Mouse (Mus musculus) hindbrain, embryonic 12.5 days (tissue): ENCODE results near the gene Pde12. TPM values are rescaled to one million over a fixed set of nuclear protein-coding genes. Genes with fewer than 3 reads are reported as not detected.
"Not testable (repeated sequence)": the region's sequence is repeated elsewhere in the genome, so short reads cannot be mapped to it uniquely, and the experiment has no call there.

Source experiments
- ATAC-seq: fragments of 200-750 bp; cut with Nextera tagmentation; 2 replicates; pipeline ENCODE4 v1.8.0; 2017; ENCODE audit warnings: moderate TSS enrichment; ENCODE audit not compliant: low FRiP score
- H3K27ac ChIP-seq: fragments of 300-500 bp; sonication (generic); 2 replicates; pipeline ENCODE4 v1.5.1; 2016; ENCODE audit warnings: mild to moderate bottlenecking
- H3K27me3 ChIP-seq: fragments of 300-500 bp; sonication (generic); 2 replicates; pipeline ENCODE4 v1.6.1; 2016; ENCODE audit warnings: mild to moderate bottlenecking
- H3K36me3 ChIP-seq: fragments of 300-500 bp; sonication (generic); 2 replicates; pipeline ENCODE4 v1.6.1; 2016; ENCODE audit warnings: mild to moderate bottlenecking
- H3K4me1 ChIP-seq: fragments of 300-500 bp; sonication (generic); 2 replicates; pipeline ENCODE4 v1.6.1; 2016
- H3K4me2 ChIP-seq: fragments of 300-500 bp; sonication (generic); replicated peaks from 2 replicates; pipeline ENCODE4 v1.6.1; 2016; ENCODE audit warnings: mild to moderate bottlenecking
- H3K4me3 ChIP-seq: fragments of 300-500 bp; sonication (generic); 2 replicates; pipeline ENCODE4 v1.5.1; 2016; ENCODE audit warnings: mild to moderate bottlenecking
- H3K9ac ChIP-seq: fragments of 300-500 bp; sonication (generic); 2 replicates; pipeline ENCODE4 v1.6.1; 2016; ENCODE audit warnings: mild to moderate bottlenecking, moderate library complexity
- H3K9me3 ChIP-seq: fragments of 300-500 bp; sonication (generic); replicated peaks from 2 replicates; pipeline ENCODE4 v1.6.1; 2016; ENCODE audit warnings: mild to moderate bottlenecking
- WGBS: fragments of 180-500 bp; shearing (Covaris S2); methylation state at CpG from one replicate; pipeline ENCODE4 v1.1.7; 2016; 5-methylcytosine and 5-hydroxymethylcytosine counted together
- polyA plus RNA-seq: library from polyadenylated mRNA; unstranded; fragments of >200 nt; fragmentation: Nextera tagmentation; extraction: Ambion mirVana; gene quantifications from 2 replicates; pipeline ENCODE4 v1.2.1, GENCODE M21; 2016

Pde12 gene
- polyA plus RNA-seq: 12.3 and 12.4 TPM in 2 replicates

GRCm38 (mm10) chr14:26669292-26670073 lies at the start of gene Pde12:
Pde12 (minus strand) TSS chr14:26669883.
- WGBS: under 1% methylated on average over 70 of the region's 70 CpGs
- peaks cover 16% of the 10 kb centered on the region for H3K36me3 ChIP-seq

GRCm38 (mm10) chr14:26705246-26705645 lies 35.6 kb upstream of the Pde12 start:
- H3K4me1 ChIP-seq, H3K4me3 ChIP-seq, H3K9ac ChIP-seq, H3K4me2 ChIP-seq, H3K27me3 ChIP-seq, H3K36me3 ChIP-seq, H3K27ac ChIP-seq, ATAC-seq, H3K9me3 ChIP-seq: not testable (repeated sequence)
- 82% methylated on average over 5 of the region's 5 CpGs for WGBS

More at GRCm38 (mm10) chr14:26669292-26670073, at the start of gene Pde12:
- peaks cover 32% of the 10 kb centered on the region for H3K4me1 ChIP-seq
- no peaks in the 10 kb centered on the region for H3K9me3 ChIP-seq
- peak; percentile 95 for ATAC-seq
- H3K27ac ChIP-seq: peak within 1 kb of the TSS; percentile 83
- no peaks in the 10 kb centered on the region for H3K27me3 ChIP-seq
- peak within 1 kb of the TSS; percentile 90 for H3K9ac ChIP-seq
- H3K4me3 ChIP-seq: peak within 1 kb of the TSS; percentile 96
- peak within 1 kb of the TSS; percentile 98 for H3K4me2 ChIP-seq

- no peak for ATAC-seq
- H3K36me3 ChIP-seq: no peaks in the 10 kb centered on the region
- no peaks in the 10 kb centered on the region for H3K27me3 ChIP-seq
Measured at GRCm38 (mm10) chr14:26697912-26698311, 28.2 kb upstream of the Pde12 start.

GRCm38 (mm10) chr14:26692974-26693373 lies 23.3 kb upstream of the Pde12 start, which contains the start of gene Dnah12:
Dnah12 (plus strand) TSS chr14:26693274.
- H3K9ac ChIP-seq: no peak within 1 kb of the TSS
- no peak within 1 kb of the TSS for H3K4me2 ChIP-seq
- no peaks in the 10 kb centered on the region for H3K4me1 ChIP-seq
- 92% methylated on average over 3 of the region's 3 CpGs for WGBS
- no peaks in the 10 kb centered on the region for H3K9me3 ChIP-seq
- no peak for ATAC-seq
- H3K4me3 ChIP-seq: no peak within 1 kb of the TSS
- no peaks in the 10 kb centered on the region for H3K36me3 ChIP-seq
- H3K27ac ChIP-seq: no peak within 1 kb of the TSS
- H3K27me3 ChIP-seq: no peaks in the 10 kb centered on the region

More at GRCm38 (mm10) chr14:26697912-26698311, 28.2 kb upstream of the Pde12 start:
- Histone ChIP-seq H3K9ac (no peak overlapping the region), H3K4me2 (no peak overlapping the region), H3K4me1 (no peaks in the 10 kb centered on the region), H3K9me3 (no peaks in the 10 kb centered on the region), H3K4me3 (no peak overlapping the region), H3K27ac (no peak overlapping the region)

- Histone ChIP-seq H3K4me2 (no peak overlapping the region), H3K9ac (no peak overlapping the region), H3K9me3 (no peaks in the 10 kb centered on the region), H3K4me1 (no peaks in the 10 kb centered on the region), H3K27me3 (no peaks in the 10 kb centered on the region), H3K4me3 (no peak overlapping the region), H3K27ac (no peak overlapping the region), H3K36me3 (no peaks in the 10 kb centered on the region)
- no peak for ATAC-seq
- 61% methylated on average over 2 of the region's 2 CpGs for WGBS
Measured at GRCm38 (mm10) chr14:26691363-26691762, 21.7 kb upstream of the Pde12 start.

GRCm38 (mm10) chr14:26690727-26691126 lies 21.0 kb upstream of the Pde12 start:
- no peaks in the 10 kb centered on the region for H3K9me3 ChIP-seq
- no peak overlapping the region for H3K9ac ChIP-seq
- no peaks in the 10 kb centered on the region for H3K36me3 ChIP-seq
- no peak overlapping the region for H3K27ac ChIP-seq
- 67% methylated on average over 2 of the region's 2 CpGs for WGBS
- H3K4me3 ChIP-seq: no peak overlapping the region
- no peak for ATAC-seq
- H3K4me1 ChIP-seq: no peaks in the 10 kb centered on the region
- H3K4me2 ChIP-seq: no peak overlapping the region
- no peaks in the 10 kb centered on the region for H3K27me3 ChIP-seq

- no peaks in the 10 kb centered on the region for H3K9me3 ChIP-seq
- H3K4me1 ChIP-seq: no peaks in the 10 kb centered on the region; the same call in 1 of the 2 replicates
- H3K27me3 ChIP-seq: no peaks in the 10 kb centered on the region; the same call in 1 of the 2 replicates
- no peak for ATAC-seq
- no peak overlapping the region for H3K4me2 ChIP-seq
- no peak overlapping the region for H3K4me3 ChIP-seq
- 75% methylated on average over 5 of the region's 5 CpGs for WGBS
- no peak overlapping the region for H3K27ac ChIP-seq
- no peak overlapping the region for H3K9ac ChIP-seq
- no peaks in the 10 kb centered on the region for H3K36me3 ChIP-seq
Measured at GRCm38 (mm10) chr14:26675791-26676190, 6.1 kb upstream of the Pde12 start.

GRCm38 (mm10) chr14:26675371-26675770 lies 5.7 kb upstream of the Pde12 start:
- no peak overlapping the region for H3K4me2 ChIP-seq
- no peak for ATAC-seq
- 21% methylated on average over 12 of the region's 12 CpGs for WGBS
- peaks cover 4% of the 10 kb centered on the region for H3K4me1 ChIP-seq
- H3K27ac ChIP-seq: no peak overlapping the region
- H3K4me3 ChIP-seq: no peak overlapping the region
- no peak overlapping the region for H3K9ac ChIP-seq
- H3K27me3 ChIP-seq: no peaks in the 10 kb centered on the region; the same call in 1 of the 2 replicates
- H3K36me3 ChIP-seq: no peaks in the 10 kb centered on the region
- H3K9me3 ChIP-seq: no peaks in the 10 kb centered on the region

GRCm38 (mm10) chr14:26674476-26675169 lies 4.9 kb upstream of the Pde12 start:
- not testable (repeated sequence) for H3K27ac ChIP-seq
- WGBS: 81% methylated on average over 2 of the region's 2 CpGs

GRCm38 (mm10) chr14:26671870-26672615 lies 2.4 kb upstream of the Pde12 start:
- WGBS: 65% methylated on average over 17 of the region's 17 CpGs
- not testable (repeated sequence) for H3K36me3 ChIP-seq, H3K4me3 ChIP-seq, H3K9me3 ChIP-seq, ATAC-seq, H3K4me2 ChIP-seq, H3K9ac ChIP-seq, H3K27ac ChIP-seq, H3K27me3 ChIP-seq
- H3K4me1 ChIP-seq: peaks cover 21% of the 10 kb centered on the region

More at GRCm38 (mm10) chr14:26674476-26675169, 4.9 kb upstream of the Pde12 start:
- H3K4me3 ChIP-seq, H3K4me2 ChIP-seq, H3K27me3 ChIP-seq, ATAC-seq, H3K9me3 ChIP-seq, H3K9ac ChIP-seq, H3K36me3 ChIP-seq, H3K4me1 ChIP-seq: not testable (repeated sequence)

GRCm38 (mm10) chr14:26670964-26671363 lies 1.3 kb upstream of the Pde12 start:
- peaks cover 31% of the 10 kb centered on the region for H3K4me1 ChIP-seq
- H3K4me2 ChIP-seq: peak overlapping the region; percentile 98; the same call in 1 of the 2 replicates
- H3K4me3 ChIP-seq: no peak overlapping the region
- H3K9me3 ChIP-seq: no peaks in the 10 kb centered on the region
- no peak for ATAC-seq
- no peak overlapping the region for H3K9ac ChIP-seq
- no peak overlapping the region for H3K27ac ChIP-seq
- no peaks in the 10 kb centered on the region; the same call in 1 of the 2 replicates for H3K27me3 ChIP-seq
- H3K36me3 ChIP-seq: peaks cover 5% of the 10 kb centered on the region
